Mouse (Mus musculus): ENCODE results near the gene Entpd5. TPM values are rescaled to one million over a fixed set of nuclear protein-coding genes. Genes with fewer than 3 reads are reported as not detected.

Entpd5 gene
- polyA plus RNA-seq, 1 experiment from 2014 or later = 9.7 TPM

DNA sequence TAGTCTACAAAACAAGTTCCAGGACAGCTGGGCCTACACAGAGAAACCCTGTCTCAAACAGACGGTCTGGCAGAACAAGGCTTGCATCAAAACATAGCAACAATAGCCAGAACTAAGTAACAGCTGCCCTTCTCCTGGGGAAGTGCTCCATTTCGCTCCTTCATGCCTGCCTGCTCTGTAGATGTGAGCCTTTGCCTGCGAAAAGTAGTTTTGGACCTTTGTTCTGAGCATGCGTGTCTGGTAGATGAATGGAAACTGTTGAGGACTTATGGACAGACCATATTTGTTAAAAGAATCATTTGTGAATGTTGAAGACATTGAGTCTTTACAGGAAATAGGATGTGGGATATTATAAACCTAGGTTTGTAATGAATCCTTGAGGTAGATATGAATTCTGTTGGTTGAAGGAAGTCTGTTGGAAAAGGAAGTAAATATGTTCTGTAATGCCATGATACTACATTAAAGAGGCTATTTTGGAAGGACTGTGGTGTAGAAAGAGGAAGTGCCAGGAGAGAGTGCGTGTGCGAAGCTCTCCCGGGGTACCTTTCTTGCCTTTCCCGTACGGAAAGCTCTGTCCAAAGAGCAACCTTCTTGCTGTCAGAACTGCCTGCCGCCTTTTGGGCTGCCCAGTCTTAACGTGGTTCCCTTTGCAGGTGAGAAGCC lies 71.7 kb downstream of the Entpd5 start:
- Histone ChIP-seq H3K9me3 (ENCODE audit: control insufficient read depth, low read length) (no peaks in the 10 kb centered on the region), H3K4me3 (ENCODE audit: low read depth, low read length) (no peak overlapping the region), H3K4me1 (ENCODE audit: control insufficient read depth, insufficient read depth, low read length) (no peaks in the 10 kb centered on the region), H3K27ac (replicated peaks; ENCODE audit: low read depth, low read length) (no peak overlapping the region), H3K27me3 (ENCODE audit: control insufficient read depth, insufficient read depth, low read length) (no peaks in the 10 kb centered on the region), H3K4me2 (ENCODE audit: low read depth, severe bottlenecking) (no peak overlapping the region), H3K36me3 (ENCODE audit: control insufficient read depth, insufficient read depth, low read length) (peaks cover 16% of the 10 kb centered on the region; the same call in 1 of the 2 replicates), H3K9ac (ENCODE audit: low read length) (no peak overlapping the region)
- DNase-seq (ENCODE audit: low spot score) = no peak
- 94% methylated on average over 11 of the region's 11 CpGs for WGBS
- ATAC-seq (ENCODE audit: insufficient number of reproducible peaks, low FRiP score, low TSS enrichment, low read depth) = no peak

DNA sequence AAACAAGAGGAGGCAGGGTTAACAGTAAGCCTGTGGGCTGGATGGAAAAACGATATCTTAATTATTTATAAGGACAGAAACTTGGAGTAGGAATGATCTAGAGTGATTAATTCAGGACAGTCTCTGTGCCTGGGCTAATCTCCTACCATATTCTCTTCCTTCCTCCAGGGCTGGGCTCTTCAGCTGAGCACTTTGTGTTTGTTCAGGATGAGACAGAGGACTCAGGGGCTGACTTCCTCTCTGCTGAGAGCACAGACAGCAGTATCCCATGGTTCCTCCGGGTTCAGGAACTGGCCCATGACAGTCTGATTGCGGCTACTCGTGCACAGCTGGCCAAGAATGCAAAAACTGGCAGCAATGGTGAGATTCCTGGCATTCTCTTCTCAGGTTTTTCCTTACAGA lies 81.7 kb downstream of the Entpd5 start:
- no peaks in the 10 kb centered on the region for H3K27me3 ChIP-seq (ENCODE audit: control insufficient read depth, insufficient read depth, low read length)
- H3K9me3 ChIP-seq (ENCODE audit: control insufficient read depth, low read length) = no peaks in the 10 kb centered on the region
- no peak overlapping the region for H3K27ac ChIP-seq (replicated peaks; ENCODE audit: low read depth, low read length)
- H3K4me3 ChIP-seq (ENCODE audit: low read depth, low read length) = no peak overlapping the region
- no peak for DNase-seq (ENCODE audit: low spot score)
- no peaks in the 10 kb centered on the region for H3K4me1 ChIP-seq (ENCODE audit: control insufficient read depth, insufficient read depth, low read length)
- peaks cover 10% of the 10 kb centered on the region for H3K36me3 ChIP-seq (ENCODE audit: control insufficient read depth, insufficient read depth, low read length)
- no peak overlapping the region for H3K4me2 ChIP-seq (ENCODE audit: low read depth, severe bottlenecking)
- 91% methylated on average over 4 of the region's 4 CpGs for WGBS
- no peak overlapping the region for H3K9ac ChIP-seq (ENCODE audit: low read length)
- no peak for ATAC-seq (ENCODE audit: insufficient number of reproducible peaks, low FRiP score, low TSS enrichment, low read depth)

Other genes starting within 250 kb of the Entpd5 start
- gene Elmsan1, start 190.1 kb downstream of the Entpd5 start, polyA plus RNA-seq (2014; fragmentation: Nextera tagmentation; extraction: Ambion mirVana) = 6.1 and 6.6 TPM in 2 replicates
- gene Ptgr2, start 123.8 kb downstream of the Entpd5 start, polyA plus RNA-seq (2014; fragmentation: Nextera tagmentation; extraction: Ambion mirVana) = 11.5 and 14.0 TPM in 2 replicates
- gene Zfp410, start 92.2 kb downstream of the Entpd5 start, polyA plus RNA-seq (2014; fragmentation: Nextera tagmentation; extraction: Ambion mirVana) = 111 and 125 TPM in 2 replicates
- gene Coq6, start 47.4 kb downstream of the Entpd5 start, polyA plus RNA-seq (2014; fragmentation: Nextera tagmentation; extraction: Ambion mirVana) = 40.5 and 46.0 TPM in 2 replicates
- gene Fam161b, start 47.2 kb downstream of the Entpd5 start, polyA plus RNA-seq (2014; fragmentation: Nextera tagmentation; extraction: Ambion mirVana) = 3.3 and 4.0 TPM in 2 replicates
- gene Bbof1, start within 50 bp of the Entpd5 start, polyA plus RNA-seq (2014; fragmentation: Nextera tagmentation; extraction: Ambion mirVana) = 0.48 and 0.61 TPM in 2 replicates
- gene Rnf113a2, start 8.2 kb upstream of the Entpd5 start, polyA plus RNA-seq (2014; fragmentation: Nextera tagmentation; extraction: Ambion mirVana) = 27.9 and 30.7 TPM in 2 replicates
- 23.6 and 24.0 TPM in 2 replicates for gene Aldh6a1, start 42.0 kb upstream of the Entpd5 start, polyA plus RNA-seq (2014; fragmentation: Nextera tagmentation; extraction: Ambion mirVana)
- gene Lin52, start 42.4 kb upstream of the Entpd5 start, polyA plus RNA-seq (2014; fragmentation: Nextera tagmentation; extraction: Ambion mirVana) = 30.6 and 35.6 TPM in 2 replicates
- 0.33 and 0.48 TPM in 2 replicates for gene Vsx2, start 160.7 kb upstream of the Entpd5 start, polyA plus RNA-seq (2014; fragmentation: Nextera tagmentation; extraction: Ambion mirVana)
- gene Abcd4, start 208.4 kb upstream of the Entpd5 start, polyA plus RNA-seq (2014; fragmentation: Nextera tagmentation; extraction: Ambion mirVana) = 9.2 and 11.8 TPM in 2 replicates
- not detected in 2 replicates for gene Vrtn, start 232.0 kb upstream of the Entpd5 start, polyA plus RNA-seq (2014; fragmentation: Nextera tagmentation; extraction: Ambion mirVana)

Measured in limb, embryonic 11.5 days (tissue).